Mouse (Mus musculus) kidney, adult 18-20 months (tissue): ENCODE results near the gene Fnbp1l.

ENCODE experiments used
- DNase-seq: peaks from one replicate; pipeline ENCODE4 v3.0.0; 2021

Fnbp1l gene

DNA sequence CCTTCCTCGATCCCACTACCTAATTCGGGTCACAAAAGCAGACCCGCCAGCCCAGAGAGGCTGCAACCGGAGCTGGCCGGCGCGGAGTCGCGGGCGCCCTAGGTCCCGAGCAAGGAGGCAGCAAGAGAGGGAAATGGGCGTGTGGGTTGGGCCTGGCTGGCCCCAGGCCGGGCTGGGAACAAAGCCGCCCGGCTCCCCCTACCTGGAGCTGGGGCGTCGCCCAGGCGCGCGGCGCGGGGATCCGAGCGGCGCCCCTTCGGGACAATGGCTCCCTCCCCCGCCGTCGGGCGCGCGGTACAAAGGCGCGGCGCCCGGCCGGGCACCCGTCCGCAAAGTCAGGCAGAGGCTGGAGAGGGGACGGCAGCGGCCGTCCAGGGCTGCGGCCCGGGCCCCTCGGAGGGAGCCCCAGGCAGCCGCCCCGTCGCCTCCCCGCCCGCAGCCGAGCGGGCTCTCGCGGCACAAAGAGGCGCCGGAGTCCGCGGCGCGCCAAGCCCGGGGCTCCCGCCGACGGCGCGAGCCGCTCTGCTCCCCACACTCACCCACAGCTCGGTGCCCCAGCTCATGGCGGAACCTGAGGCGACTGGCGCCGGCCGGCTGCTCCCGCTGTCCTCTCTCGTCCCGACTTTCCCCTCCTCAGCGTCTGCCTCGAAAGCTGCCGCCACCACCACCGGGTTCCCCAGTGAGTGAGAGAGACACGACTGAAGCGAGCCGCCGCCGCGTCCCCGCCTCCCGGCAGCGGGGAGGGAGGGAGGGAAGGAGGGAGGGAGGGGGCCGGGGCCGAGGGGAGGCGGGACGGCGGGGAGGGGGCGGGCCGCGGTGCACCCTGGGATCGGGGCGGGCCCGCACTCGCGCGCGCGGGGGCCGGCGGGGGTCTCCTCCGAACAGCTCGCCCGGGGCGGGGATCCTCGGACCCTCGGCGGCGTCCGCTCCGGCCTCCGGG is at the start of gene Fnbp1l:
Fnbp1l (minus strand) TSS at position 725 of the 940 bp plus-strand sequence.
- DNase-seq: peak; percentile 85

GRCm38 (mm10) chr3:122660795-122661194 is 41.3 kb upstream of the Fnbp1l start:
- DNase-seq: no peak

DNA sequence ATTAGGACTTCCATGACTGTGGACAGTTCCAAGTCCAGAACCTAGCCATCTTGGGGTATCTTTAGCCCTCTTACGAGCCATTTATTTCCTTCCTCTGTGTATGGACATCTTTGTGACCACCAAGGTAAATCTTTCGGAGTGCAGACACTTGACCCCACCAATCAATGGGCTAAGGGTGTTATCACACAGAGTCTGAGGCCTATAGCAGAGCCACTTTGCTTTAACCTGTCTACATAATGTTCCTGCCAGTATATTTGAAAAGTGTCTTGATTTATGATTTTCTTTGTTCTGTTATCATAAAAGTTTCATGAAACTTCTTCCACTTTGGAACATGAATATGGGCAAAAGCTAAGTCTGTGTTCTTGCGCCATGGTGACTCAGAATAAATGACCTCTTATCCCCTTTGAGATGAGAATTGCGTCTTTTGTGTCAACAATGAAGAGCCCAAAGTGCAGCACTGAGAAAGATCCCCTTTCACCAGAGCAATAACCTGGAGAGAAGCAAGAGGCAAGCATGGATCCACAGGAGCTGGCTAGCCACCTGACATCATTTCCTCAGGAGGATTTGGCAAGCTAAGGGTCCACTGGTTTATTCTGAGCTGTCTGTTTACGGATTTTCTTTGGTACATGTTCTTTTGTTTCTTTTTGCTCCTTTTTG is 39.9 kb upstream of the Fnbp1l start:
- DNase-seq: no peak

DNA sequence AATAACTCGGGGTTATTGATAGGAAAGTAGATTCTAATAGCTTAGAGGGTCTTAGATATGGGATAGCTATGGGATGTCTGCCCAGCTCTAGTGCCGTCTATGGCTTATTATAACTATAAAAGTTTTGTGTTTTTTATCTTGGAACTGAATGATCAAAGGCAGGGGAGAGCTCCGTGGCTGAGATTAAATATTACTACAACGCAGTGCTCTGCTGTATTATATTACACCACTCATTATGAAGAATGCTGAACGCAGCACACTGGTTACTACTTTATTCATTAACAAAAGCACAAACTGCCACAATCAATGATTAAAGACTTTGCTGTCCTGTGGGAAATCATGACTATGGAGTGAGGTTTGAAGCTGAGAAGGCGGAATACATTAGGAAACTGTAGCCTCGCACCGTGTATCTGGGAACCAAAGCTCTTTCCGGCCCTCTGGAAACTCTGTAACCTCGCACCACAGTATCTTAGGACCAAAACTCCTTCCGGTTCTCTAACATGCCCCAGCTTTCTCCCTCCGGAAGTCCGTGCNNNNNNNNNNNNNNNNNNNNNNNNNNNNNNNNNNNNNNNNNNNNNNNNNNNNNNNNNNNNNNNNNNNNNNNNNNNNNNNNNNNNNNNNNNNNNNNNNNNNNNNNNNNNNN is 27.8 kb upstream of the Fnbp1l start:
- peak; percentile 49 for DNase-seq

GRCm38 (mm10) chr3:122640286-122640685 is 20.8 kb upstream of the Fnbp1l start:
- no peak for DNase-seq

DNA sequence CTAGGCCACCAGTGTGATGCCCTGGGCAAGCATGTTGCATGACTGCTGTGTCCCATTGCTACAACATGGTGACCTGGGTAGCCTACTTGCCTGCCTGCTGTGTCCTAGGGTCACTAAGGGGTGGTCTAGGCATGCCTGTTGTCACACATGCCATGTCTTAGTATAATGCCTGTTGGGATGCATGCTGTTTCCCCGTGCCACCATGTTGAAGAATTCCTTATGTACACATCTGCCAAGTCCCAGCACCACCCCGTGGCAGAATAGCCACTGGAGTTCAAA is 19.6 kb upstream of the Fnbp1l start:
- no peak for DNase-seq

- peak; percentile 98 for DNase-seq
Measured at GRCm38 (mm10) chr3:122638329-122639196, 19.0 kb upstream of the Fnbp1l start.

- DNase-seq: no peak
Measured at GRCm38 (mm10) chr3:122637280-122637679, 17.8 kb upstream of the Fnbp1l start.

- peak; percentile 60 for DNase-seq
Measured at GRCm38 (mm10) chr3:122635246-122635645, 15.7 kb upstream of the Fnbp1l start.

- peak; percentile 58 for DNase-seq
Measured at GRCm38 (mm10) chr3:122629580-122629979, 10.1 kb upstream of the Fnbp1l start.

GRCm38 (mm10) chr3:122628956-122629355 is 9.4 kb upstream of the Fnbp1l start:
- DNase-seq: no peak

- no peak for DNase-seq
Measured at GRCm38 (mm10) chr3:122628546-122628945, 9.0 kb upstream of the Fnbp1l start.

- no peak for DNase-seq
Measured at GRCm38 (mm10) chr3:122627846-122628245, 8.3 kb upstream of the Fnbp1l start.

DNA sequence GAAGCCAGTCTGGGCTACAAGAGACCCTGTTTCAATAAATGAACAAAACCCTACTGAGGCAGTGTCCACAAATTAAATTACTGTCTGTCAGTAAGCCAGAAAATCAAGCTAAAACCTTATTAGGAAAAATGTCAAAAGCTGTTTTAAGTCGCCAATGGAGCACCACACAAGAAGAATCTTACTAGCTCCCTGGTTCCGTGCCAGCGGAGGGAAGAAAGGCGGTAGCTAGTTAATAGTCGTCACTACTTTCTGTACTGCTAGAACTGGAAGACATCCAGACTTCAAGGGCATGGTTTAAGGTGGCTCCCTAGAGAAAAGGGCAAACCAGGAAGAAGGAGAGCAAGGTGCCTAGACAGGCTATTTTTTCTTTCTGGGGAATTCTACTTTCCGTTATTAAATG is 5.1 kb upstream of the Fnbp1l start:
- DNase-seq: peak; percentile 86

GRCm38 (mm10) chr3:122620285-122620931 is 893 bp upstream of the Fnbp1l start:
- DNase-seq: peak; percentile 81

GRCm38 (mm10) chr3:122619931-122620284 is 393 bp upstream of the Fnbp1l start:
- no peak for DNase-seq

DNA sequence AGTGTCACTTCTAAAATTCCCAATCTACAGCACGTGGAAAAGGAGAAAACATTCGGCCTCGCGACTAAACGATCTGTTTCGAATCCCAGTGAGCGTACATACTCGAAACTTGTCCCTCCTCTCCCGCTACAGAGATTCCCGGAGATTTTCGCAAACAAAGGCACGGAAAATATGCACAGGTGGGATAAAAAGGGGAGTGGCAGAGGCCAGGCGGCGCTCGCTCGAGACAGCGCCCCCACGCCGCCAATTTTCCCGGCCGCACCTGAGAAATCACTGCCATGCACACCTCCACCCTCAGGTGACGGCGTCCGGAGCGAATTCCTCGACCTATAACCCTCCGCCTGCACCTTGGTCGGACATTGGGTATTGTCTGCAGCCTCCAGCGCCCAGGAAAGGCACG is 1.1 kb downstream of the Fnbp1l start:
- DNase-seq: peak; percentile 79

- no peak for DNase-seq
Measured at GRCm38 (mm10) chr3:122617613-122618340, 1.7 kb downstream of the Fnbp1l start.

- no peak for DNase-seq
Measured at GRCm38 (mm10) chr3:122612537-122612936, 7.0 kb downstream of the Fnbp1l start.

- no peak for DNase-seq
Measured at GRCm38 (mm10) chr3:122611761-122612160, 7.8 kb downstream of the Fnbp1l start.

- DNase-seq: no peak
Measured at GRCm38 (mm10) chr3:122606105-122606801, 13.3 kb downstream of the Fnbp1l start.
